Mouse (Mus musculus) layer of hippocampus, adult 9-11 months (tissue): ENCODE results near the gene Trim47.

Experiments used
- DNase-seq: peaks from one replicate; pipeline ENCODE4 v3.0.0; 2022

Trim47 gene

DNA sequence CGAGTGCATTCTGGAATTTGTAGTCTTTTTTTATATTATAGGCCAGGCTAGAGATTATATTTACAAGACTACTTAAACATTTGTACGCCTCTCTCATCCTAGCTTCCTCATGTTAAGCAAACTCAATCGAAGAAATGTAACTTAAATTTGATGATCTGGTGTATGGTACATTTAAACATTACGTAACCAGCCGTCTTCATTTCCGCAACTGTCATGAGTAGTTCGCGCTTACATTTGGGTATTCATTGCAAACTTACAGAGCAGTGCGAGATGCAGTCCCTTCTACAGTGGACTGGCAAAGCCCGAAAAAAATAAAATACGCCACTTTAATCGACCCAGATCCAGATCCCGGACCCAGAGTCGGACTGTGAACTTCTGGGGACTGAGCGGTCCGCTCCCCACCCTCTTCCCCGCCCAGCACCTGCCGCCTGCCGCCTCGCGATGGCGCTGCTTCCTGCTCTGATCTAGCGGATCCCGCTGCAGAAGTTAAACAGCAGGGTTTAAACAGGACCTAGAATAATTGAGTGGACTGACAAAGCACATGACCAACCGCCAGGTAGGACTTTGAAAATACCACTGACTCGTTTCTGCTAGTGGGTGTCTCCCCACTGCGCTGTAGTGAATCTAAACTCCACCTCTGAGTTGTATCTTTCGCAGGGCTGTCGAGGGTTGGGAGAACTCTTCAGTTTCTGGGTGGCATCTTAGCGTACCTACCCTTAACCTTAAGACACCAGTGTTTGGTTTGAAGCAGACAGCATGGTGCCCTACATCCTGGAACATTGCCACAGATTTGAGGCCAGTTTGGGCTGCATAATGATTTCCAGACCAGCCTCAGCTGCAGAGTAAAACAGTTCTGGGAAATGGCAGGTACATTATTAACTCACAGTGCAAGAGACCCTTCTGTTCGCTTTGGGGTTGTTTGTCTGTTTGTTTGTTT, 39.5 kb downstream of the Trim47 start:
- DNase-seq = peak; percentile 81

DNA sequence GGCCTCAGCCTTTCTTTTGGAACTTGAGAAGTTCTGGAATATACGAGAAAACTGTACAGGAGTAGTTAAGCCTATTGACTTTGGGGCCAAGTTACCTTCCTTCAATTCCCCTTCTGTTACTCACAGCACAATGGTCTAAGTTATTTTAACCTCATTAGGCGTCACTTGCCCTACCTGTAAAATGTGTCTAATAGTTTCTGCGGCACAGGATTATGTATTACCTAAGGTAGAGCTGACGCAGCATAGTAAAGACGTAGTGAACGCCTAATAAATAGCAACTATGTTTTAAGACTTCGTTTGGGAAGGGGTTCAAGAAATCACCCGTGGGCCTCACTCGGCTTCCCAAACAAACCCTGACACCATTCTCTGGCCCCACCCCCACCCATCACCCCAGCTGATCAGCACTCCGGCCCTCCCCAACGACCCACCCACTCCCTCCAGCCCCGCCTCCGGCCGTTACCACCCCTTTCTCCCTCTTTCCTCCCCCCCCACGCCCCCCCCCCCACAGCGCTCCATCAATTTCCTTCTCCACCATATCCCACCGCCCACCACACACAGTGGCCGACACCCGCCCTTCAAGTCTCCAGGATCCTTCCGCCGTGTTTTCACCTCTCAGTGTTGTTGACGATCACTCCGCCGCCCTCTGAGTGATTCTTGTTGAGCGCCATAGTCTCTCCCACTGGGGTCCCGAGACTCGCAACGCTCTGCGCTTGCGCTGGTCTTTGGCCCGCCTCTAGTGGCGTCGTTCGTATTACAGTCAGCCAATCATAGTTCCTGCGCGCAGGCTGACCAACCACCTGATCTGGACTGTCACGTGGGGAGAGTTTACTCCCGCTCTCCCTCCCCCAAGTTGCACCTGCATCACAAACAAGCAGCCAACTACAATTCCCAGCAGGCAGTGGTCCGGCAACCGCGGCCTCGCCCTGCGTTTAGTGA, 40.5 kb downstream of the Trim47 start, which contains the start of gene Wbp2:
Wbp2 (minus strand) TSS at position 738 of the 936 bp plus-strand sequence.
- DNase-seq = peak; percentile 100

- no peak for DNase-seq
Measured at GRCm38 (mm10) chr11:116084166-116084565, 42.8 kb downstream of the Trim47 start.

DNA sequence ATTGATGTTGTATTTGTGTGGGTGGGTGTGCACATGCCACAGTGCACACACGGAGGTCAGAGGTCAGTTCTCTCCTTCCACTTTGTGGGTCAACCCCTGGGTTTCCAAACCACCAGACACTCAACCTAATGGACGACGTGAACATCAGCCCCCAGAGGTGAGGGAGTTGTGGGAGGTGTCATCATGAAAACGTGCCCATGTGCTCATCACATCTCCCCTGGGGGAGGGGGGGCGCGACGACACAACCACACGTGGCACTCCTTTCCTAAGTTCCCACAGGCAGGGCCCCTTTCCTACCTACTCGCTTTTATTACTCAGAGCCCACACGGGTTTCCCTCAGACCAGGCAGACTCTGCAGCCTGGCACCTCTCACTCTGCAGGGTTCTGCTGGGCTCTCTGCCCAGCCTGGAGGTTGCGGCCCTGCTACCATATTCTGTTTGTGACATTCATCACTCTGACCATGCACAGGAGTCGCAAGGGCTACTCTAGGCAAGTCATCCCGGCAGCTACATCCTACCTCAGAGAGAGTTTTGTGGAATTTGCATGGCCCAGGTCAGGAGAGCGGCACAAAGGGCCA, 43.8 kb downstream of the Trim47 start:
- DNase-seq = no peak

DNA sequence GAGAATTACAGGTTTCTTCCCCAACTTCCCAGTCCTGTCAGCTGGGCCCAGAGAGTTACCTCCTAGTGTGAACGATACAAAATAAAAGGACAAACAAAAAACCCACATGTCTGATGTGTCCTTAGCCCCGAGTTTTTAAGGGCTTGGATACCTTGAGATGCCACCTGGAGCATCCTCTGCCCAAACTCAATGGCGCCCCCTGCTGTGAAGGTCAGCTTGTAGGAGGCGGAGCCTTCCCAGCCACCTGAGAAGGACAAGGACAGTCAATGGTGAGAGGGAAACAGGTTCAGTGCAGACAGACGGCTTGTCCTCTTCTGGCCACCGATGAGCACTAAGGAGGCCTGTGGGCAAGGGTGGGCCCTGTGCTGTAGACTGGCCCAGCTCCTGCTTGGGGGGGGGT, 45.9 kb downstream of the Trim47 start:
- no peak for DNase-seq

DNA sequence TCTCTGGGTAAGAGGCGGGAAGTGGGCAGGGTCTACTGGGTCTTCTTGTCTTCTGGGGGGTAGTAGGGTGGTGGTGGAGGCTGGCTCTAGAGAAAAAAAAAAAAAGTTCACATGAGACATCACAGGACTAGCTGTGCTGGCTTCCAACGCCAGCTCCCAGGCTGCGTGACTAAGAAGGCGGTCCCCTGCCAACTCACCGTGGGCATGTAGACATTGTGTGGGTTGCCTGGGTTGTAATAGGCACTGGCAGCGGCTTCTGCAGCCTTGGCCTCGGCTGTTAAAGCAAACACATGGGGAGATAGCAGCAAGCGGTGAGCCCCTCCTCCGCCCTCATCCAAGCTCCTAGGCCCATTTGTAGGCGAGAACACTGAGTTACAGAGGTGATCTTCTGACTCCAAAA, 47.5 kb downstream of the Trim47 start:
- peak; percentile 95 for DNase-seq

GRCm38 (mm10) chr11:116078676-116079320, 48.2 kb downstream of the Trim47 start:
- no peak for DNase-seq

DNA sequence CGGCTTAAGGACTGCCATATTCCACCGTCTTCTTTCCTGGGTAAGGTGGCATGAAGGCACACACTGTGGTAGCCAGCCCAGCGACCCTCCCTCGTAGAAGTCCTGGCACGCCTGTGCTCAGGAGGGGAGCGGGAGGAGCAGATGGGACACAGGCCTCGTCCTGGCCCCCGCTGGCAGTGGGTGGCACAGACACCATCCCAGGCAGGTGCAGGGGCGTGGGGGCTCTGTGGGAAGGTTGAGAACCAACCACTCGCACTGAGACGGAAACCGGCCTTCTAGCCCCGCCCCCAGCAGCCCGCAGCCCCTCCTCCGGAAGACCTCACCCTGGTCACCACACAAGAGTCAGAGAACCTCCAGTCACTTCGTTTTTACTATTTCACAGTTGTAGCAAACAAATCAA, 48.8 kb downstream of the Trim47 start:
- DNase-seq = no peak

DNA sequence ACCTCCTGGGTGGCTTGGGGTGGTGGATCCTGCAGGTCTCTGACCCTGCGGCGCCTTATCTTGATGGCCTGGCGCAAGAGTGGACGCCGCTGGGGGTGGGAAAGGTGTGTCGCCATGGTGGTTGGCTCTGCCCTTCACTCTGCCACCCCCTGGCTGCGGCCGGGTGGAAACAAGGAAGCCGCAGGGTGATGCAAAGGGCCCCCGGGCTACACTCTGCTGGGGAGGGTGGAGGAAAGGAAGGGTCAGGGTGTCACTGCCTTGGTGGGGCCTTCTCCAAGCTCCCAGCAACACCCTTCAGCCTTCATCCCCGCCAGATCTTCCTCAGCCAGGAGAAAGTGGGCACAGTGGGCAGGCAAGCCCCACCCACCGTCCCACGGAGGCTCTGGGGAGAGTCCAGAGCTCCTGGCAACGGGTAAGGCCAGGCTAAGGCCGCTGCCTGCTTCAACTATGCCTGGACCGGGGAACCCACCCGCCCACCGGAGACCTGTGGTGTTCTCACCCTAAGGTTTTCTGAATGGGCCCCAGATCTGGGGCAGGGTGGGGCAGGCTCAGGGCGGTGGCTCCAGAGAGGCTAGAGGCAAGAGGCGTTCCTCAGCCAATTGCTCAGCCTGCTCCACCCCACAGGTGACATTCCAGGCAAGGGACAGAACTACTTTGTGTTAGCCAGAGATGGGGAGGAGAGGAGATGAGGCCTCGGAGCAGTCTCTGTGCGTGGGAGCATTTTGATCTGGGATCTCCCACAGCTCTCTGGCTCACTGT, 49.4 kb downstream of the Trim47 start, which contains the start of gene Unc13d:
Unc13d (minus strand) TSS at position 516 of the 759 bp plus-strand sequence.
- DNase-seq = no peak

DNA sequence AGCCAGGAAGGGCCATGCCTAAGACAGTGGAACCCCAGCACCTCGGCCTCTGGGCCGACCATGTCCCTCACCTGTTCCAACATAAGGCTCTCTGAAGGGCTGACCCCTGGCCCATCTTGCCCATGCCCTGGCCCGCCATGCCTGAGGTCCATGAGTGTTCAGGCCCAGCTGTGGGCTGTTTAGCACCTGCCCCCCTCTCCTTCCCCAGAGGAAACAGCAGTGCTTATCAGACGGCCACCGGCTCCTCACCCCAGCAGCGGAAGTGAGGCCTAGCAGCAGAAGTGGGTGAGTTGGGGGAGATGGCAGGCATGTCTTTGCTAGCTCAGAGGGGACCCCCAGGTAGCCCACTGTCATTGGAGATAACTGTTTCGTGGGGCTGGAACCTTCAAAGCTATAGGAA, 50.2 kb downstream of the Trim47 start:
- DNase-seq = no peak

DNA sequence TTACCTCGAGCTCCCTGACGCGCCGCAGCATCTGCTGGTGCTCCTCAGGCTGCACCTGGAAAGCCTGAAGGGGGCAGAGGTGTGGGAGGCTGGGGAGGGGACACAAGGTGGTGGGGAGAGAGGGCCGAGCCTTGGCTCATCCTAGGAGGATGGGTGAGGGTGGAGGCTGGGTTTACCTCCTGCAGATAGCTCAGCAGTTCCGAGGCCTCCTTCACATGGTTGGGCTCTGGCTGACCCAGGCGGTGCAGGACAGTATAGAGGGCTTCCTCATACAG, 50.8 kb downstream of the Trim47 start:
- DNase-seq = no peak

- no peak for DNase-seq
Measured at GRCm38 (mm10) chr11:116075539-116076265, 51.3 kb downstream of the Trim47 start.

DNA sequence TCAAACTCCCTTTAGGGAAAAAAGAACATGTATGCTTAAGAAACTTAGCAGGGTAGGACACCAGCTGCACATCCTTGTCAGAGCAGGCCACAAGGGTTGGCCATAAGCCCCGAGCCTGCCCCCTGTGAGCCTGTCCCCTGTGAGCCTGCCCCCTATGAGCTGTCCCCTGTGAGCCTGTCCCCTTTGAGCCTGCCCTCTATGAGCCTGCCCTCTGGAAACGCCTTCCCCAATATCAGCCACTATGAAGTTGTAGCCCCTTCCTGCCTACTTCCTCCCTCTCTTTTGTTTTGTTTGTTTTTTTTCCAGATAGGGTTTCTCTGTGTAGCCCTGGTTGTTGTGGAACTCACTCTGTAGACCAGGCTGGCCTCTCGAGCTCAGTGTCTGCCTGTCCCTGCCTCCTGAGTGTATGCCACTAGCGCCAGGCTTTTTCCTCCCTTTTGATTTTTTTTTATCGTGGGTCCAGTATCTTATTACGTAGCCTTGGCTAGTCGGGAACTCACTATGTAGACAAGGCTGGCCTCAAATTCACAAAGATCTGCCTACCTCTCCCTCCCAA, 52.5 kb downstream of the Trim47 start:
- DNase-seq = no peak

- no peak for DNase-seq
Measured at GRCm38 (mm10) chr11:116072608-116073007, 54.4 kb downstream of the Trim47 start.

GRCm38 (mm10) chr11:116071510-116071909, 55.5 kb downstream of the Trim47 start:
- no peak for DNase-seq

GRCm38 (mm10) chr11:116065345-116065744, 61.7 kb downstream of the Trim47 start:
- no peak for DNase-seq

GRCm38 (mm10) chr11:116064187-116064867, 62.7 kb downstream of the Trim47 start:
- DNase-seq = no peak

DNA sequence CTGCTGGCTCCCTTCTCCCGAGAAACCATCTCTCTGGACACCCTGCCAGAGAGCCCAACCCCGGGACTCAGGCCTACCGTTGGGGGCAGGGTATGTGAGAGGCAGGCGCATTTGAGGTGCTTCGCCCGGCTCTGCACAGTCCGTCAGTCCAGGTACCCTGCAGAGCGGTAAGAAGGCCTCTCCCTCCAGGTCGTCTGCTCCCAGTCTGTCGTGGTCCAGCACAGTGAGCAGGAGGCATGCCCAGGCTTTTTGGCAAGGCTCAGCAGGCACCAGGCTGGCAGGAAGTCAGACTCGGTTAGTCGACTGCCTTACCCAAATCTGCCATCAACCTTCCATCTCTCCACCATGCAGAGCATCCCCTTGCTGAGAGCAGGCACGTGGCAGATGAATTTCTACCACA, 63.4 kb downstream of the Trim47 start:
- no peak for DNase-seq

GRCm38 (mm10) chr11:116062521-116062920, 64.5 kb downstream of the Trim47 start:
- DNase-seq = no peak
